Mouse (Mus musculus) telencephalon, adult 2 months (tissue): Measurements from ENCODE around the gene Echdc3.

Experiments used
- DNase-seq: peaks from one replicate; pipeline ENCODE4 v3.0.0-alpha.2; 2011; ENCODE audit warnings: low read depth, low spot score

The Echdc3 gene

DNA sequence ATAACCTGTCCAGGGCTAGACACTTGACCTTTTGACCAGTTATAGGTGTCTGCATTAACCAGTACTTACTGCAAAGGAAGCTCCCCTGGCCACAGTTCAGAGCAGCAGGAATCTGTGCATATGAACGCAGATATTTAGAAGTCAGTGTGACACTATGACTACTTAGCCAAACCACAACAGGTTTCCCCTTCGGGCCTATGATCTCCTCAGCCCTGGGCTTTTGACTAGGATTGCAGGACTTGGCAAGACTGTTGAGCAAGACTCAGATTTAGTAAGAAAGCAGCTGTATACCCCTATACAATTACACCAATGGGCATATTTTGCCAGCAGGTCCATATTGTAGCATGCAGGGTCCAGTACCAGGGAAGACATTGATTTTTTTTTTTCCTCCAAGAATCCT, 44.3 kb downstream of the Echdc3 start:
- DNase-seq = no peak

DNA sequence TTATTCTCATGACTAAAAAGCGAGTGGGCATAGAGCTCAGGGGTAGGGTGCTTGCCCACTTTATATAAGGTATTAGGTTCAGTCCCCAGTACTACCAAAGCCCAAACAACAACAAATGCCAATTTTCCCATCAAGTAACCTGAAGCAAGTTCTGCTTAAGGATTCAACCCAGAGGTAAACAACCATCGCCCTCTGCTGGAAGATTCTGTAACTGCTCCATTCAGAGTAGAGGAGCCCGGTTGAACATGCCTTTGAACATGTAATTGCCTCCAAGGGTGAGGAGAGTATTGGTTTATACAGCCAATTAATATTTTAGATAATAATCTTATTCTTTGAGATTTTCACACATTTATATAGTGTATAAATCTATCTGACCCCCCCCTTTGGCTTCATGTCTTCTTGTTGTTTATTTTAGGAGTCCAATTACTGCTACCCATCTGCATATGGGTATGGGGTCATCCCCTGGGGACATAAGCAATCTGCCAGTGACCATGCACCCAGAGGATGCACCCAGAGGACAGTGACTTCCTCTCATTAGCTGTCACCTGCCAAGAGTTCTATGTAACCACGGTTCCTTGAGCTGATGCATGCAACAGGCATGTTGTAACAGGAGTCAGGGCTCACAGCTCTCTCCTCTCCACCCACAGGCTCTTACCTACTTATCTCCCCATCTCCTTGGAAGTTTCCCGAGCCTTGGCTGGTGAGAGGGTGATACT, 44.8 kb downstream of the Echdc3 start:
- peak; percentile 55 for DNase-seq

DNA sequence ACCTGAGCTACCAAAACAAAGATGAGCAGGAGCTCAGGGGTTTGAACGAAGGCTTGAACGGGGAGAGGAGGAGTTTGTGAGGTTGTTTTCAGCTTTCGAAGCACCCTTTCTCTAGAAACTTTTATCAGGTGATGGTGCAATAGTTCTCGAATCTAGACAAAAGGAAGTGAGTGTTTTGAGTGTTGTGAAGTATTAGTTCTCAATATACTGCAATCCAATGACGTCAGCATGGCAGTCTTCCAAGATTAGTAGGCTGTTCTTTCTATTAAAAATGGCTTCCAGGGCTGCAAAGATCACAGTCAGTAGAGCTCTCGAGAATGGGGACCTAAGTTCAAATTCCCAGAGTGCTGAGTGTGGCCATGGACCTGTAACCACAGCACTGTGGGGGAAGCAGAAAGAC, 47.1 kb downstream of the Echdc3 start:
- no peak for DNase-seq

DNA sequence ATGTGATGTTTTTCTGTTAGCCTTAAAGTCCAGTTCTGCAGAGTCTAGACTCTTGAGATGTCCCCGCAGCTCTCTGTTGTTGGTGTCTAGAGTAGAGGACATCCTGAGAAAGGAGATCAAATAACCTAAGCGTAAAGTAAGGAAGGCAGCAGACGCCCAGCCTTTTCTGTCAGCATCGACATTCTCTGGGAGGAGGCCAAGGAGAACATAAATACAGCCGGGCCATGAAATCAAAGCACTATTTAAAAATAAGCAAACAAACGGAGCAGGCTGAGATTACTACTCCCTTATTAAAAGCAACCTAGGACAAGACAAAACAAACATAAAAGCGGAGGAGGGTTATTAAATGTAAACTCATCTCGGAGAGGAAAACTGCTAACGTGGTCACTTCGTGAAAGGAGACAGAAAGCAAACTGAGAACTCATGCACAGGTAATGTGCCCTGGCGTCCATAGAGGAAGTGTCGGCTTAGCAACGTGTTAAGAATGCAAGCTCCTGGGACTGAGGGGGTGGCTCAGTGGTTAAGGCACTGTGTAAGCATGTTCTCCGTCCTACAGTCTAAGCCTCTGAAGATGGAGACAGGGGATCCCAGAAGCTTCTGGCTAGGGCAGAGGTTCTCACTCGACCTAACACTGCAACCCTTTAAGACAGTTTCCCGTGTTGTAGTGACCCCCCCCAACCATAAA, 48.1 kb downstream of the Echdc3 start:
- DNase-seq = no peak

DNA sequence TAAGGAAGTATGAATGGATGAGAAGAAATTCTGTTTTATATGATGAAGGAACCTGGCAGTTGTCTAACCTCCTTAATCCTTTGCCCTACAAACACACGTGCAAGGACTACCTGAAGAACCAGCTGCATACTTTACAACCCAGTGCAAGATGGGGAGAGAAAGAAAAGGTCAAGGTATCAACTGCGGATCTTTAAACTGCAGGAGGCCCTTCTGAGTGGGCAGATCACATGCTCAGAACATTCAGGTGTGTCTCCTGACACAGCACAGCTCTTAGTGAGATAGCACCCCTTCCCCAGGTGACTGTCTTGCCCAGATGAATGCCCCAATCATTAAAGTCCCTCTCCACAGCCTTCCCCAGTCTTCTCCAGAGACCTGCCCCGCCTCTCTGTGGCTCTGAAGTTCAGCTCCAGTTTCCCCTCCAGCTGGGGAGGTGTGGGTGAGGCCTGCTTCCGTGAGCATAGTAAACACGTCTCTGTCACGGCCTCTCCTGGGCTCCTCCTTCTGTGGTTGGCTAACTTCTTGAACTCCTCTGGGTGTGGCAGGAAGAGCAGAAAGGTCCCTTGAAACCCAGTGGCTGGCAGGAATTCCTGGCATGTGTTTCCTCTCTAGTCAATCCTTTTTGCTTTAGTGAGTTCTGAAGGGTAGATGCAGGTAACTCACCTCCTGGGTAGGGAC, 50.3 kb downstream of the Echdc3 start:
- DNase-seq = no peak

DNA sequence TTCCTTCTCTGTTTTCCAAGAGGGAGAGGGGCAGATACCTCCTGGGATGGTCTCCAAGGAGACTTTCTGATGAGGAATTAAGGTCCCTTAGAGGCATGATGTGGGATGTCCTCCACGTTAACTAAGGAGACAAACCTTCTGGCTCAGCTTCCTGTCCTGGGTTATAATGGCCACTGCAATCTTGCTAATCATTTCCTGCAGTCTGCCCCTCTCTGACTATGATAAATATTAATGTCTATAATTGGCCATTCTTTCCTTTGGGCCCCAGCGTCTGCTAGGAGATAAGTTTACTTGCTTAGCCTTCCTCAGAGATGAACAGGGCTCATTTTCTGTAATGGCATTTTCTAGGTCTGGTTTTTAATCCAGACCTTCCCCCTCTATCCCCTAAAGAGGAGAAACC, 53.1 kb downstream of the Echdc3 start:
- DNase-seq = no peak

DNA sequence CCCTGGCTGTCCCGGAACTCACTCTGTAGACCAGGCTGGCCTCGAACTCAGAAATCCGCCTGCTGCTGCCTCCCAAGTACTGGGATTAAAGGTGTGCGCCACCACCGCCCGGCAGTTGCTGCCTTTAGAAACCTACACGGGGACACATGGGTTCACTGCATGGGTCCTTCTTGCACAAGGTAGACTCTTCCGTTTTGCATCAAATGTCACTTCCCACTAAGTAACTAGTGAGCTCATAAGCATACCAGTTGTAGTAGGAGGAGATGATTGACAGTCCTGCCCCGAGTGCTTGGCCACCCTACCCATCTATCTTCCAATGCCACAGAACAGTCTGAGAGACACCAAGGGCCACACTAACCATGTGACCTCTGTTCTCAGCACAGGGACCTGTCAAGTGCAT, 53.6 kb downstream of the Echdc3 start:
- no peak for DNase-seq

DNA sequence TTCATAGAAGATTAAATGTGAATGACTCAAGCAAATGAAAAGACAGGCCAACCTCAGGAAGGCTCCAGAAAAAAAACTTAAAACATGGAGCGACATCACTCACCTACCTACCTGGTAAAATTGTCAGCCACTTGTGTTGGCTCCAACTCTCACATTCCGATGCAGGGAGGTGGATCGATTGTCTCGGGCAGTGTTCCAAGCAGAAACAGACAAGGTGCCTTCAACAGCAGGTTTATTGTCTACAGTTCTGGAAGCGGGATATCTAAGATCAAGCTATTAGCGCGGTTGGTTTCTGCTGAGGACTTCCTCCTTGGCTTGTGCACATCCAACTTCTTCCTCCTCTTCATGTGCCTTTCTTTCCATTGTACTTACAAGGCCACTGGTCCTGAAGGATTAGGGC, 55.2 kb downstream of the Echdc3 start:
- DNase-seq = no peak

DNA sequence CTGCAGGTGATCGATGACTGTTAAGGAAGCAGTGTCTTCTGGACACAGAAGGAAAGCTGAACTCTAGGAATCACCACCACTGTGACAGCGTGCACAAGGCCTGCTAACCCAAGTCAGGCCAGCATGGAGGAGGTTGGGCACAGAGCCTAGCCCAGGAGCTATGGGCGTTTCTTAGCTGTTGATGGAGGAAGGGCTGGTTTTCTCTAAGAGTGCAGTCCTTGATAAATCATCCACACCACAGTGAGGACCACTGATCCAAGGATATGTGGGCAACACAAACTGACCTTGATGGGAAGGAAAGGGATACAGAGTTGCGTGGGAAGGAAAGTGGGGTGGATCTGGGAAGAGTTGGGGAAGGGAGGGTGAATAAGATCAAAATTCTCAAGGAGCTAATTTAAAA, 55.6 kb downstream of the Echdc3 start:
- DNase-seq = no peak

DNA sequence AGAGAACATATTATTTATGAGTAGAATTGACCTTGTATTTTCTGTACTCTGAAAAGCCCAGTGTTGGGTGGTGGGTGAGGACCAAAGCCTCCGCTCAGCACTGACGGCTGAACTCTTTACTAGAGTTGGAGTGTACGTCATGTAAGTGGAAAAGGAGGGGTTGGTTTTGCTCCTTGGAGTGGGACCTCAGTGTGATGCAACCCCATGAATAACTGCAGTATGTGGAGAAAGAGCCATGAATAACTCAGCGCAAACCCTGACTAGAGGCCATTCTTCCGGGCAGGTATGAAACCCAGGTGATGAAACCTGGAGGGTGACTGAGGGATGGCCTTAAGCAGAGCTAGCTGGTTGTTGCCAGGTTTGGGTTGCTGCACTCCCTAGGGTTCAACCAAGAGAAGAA, 63.0 kb downstream of the Echdc3 start:
- DNase-seq = no peak

DNA sequence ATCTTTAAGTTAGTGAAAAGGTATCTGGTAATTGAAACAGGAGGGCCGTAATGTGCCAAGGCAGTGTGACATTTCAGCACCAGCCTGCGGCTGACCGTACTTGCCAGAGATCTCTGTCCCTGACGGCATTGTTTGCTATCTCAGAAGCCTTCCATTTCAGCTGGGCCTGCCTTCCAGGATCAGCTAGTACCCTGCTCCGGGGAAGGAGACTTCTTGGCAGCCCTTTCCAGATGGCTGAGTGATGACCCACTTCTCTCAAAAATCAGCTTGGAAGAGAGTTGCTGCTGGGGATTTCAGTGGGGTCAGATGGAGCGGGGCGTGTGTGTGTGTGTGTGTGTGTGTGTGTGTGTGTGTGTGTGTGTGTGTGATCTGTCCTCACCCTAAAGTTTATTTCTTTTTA, 65.9 kb downstream of the Echdc3 start:
- DNase-seq = no peak

DNA sequence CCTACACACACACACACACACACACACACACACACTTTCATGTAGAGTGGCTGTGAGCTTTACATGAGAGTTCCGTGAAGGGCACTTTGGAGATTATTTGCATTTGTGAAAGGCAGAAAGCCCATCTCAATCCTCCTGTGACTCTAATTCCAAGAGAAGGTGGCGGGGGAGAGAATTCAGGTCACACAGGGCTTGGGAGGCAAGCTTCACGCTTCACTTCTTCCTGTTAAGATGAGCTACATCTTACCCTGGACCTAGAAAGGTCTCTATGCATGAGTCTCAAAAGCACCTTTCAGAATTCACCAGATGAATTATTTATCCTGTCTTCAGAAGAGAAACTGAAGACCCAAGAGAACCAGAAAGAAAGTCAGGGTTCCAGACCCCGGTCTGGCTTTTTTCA, 66.6 kb downstream of the Echdc3 start:
- DNase-seq = no peak

DNA sequence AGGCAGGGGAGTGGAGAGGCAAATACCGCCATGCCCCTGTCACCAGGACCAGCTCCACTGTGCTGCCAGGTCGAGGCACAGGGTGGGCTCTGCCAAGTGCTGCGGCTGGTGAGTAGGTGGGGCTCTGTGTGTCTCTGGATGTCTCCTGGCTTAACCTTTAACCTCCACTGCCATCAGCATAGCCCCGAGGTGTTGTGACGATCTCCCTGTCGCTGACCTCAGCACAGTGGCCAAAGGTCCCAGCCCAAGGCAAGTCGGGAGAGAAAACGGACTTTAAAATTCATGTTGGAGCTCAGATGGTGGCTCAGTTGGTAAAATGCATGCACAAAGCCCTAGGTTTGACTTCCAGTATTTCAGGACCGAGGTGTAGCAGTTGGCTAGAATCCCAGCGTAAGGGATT, 67.2 kb downstream of the Echdc3 start:
- DNase-seq = no peak

DNA sequence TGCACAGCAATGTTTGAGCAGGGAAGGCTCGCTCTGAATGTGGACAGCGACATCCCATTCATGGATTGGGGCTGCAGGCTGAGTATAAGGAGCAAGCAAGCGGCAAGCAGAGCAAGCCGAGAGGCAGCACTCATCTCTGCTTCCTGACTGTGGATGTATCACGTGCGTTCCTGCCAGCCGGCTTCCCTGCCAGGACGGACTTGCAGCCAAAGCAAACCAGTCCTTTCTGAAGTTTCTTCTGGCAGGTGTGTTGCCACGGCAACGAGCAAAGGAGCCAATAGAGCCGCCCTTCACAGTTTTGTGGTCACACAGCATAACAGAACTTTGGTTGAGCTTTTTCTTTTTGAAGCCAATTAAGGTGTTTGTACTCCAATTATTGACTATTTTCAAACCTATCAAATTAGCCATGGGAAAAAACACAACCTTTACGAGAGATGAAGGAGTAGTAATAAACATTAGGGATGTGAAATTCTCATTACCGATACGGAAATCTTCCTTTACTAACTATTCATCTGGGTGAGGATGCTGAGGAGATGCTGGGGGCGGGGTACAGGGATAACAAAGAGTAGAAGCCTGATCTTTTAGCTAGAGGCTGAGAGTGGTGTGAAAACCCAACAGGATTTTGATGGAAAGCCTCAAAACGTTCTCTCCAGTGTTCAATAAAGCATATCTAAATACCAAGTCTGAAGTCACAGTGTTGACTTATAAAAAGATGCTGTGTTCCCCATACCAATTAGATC, 69.7 kb downstream of the Echdc3 start:
- DNase-seq = no peak

DNA sequence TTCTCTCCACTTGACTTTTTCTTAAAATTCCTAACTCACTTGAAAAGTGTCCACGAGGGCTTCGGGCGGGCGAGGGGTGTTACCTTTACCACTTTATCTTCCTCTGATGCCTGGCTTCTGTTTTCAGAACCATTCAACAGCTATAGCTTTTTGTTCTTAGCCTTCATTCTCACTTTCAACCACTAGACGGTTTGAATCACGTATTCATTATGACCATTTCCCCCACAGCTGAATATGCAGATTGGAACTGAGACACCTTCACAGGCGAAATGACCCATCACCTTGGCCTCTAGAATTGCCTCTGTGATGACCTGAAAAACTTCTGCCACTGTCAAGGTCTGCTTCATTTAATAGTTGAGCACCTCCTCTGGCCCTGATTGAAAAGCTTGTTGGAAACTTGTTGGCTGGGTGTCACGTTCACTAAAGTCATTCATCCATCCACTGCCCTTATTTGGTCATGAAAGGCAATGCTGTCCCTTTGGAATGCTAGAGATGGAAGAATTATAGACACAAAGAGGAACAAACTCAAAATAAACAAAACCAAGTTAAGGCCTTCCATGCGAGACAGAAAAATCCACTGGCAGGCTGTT, 72.2 kb downstream of the Echdc3 start:
- DNase-seq = no peak
